Mouse (Mus musculus): ENCODE measurements around the gene Tcte1. TPM values are rescaled to one million over a fixed set of nuclear protein-coding genes. Genes with fewer than 3 reads are reported as not detected.

The Tcte1 gene
- polyA plus RNA-seq, 1 experiment from 2014 or later, result 1.4 TPM

- 91% methylated on average over 8 of the region's 8 CpGs for WGBS
- Histone ChIP-seq H3K4me1 (peaks cover 45% of the 10 kb centered on the region), H3K36me3 (peaks cover 5% of the 10 kb centered on the region)
Measured at GRCm38 (mm10) chr17:45589844-45590243, 66.6 kb downstream of the Tcte1 start.

GRCm38 (mm10) chr17:45590410-45590809, 67.2 kb downstream of the Tcte1 start:
- H3K9ac ChIP-seq, result no peak overlapping the region
- no peak overlapping the region for H3K4me3 ChIP-seq
- WGBS, result 58% methylated on average over 6 of the region's 6 CpGs
- ATAC-seq (ENCODE audit: insufficient number of reproducible peaks, insufficient read depth, low FRiP score, low TSS enrichment), result no peak
- H3K4me2 ChIP-seq (replicated peaks), result no peak overlapping the region
- H3K9me3 ChIP-seq, result peaks cover 9% of the 10 kb centered on the region; the same call in 1 of the 2 replicates
- peaks cover 5% of the 10 kb centered on the region for H3K36me3 ChIP-seq
- H3K4me1 ChIP-seq, result peaks cover 45% of the 10 kb centered on the region
- H3K27me3 ChIP-seq, result peaks cover 20% of the 10 kb centered on the region; the same call in 1 of the 2 replicates
- no peak overlapping the region for H3K27ac ChIP-seq

More at GRCm38 (mm10) chr17:45589844-45590243, 66.6 kb downstream of the Tcte1 start:
- H3K27me3 ChIP-seq, result peaks cover 15% of the 10 kb centered on the region; the same call in 1 of the 2 replicates
- no peak overlapping the region for H3K9ac ChIP-seq
- no peak overlapping the region for H3K4me2 ChIP-seq (replicated peaks)
- no peak overlapping the region for H3K27ac ChIP-seq
- H3K9me3 ChIP-seq, result peaks cover 9% of the 10 kb centered on the region; the same call in 1 of the 2 replicates
- no peak overlapping the region for H3K4me3 ChIP-seq
- no peak for ATAC-seq (ENCODE audit: insufficient number of reproducible peaks, insufficient read depth, low FRiP score, low TSS enrichment)

GRCm38 (mm10) chr17:45591701-45592605, 68.7 kb downstream of the Tcte1 start:
- 0 out of 2 replicates have a peak overlapping the region, but pooled peaks have one; percentile 18 for H3K27ac ChIP-seq
- H3K36me3 ChIP-seq, result no peaks in the 10 kb centered on the region; the same call in 1 of the 2 replicates
- H3K9me3 ChIP-seq, result peaks cover 2% of the 10 kb centered on the region; the same call in 1 of the 2 replicates
- H3K4me1 ChIP-seq, result peaks cover 50% of the 10 kb centered on the region
- H3K4me2 ChIP-seq (replicated peaks), result peak overlapping the region; percentile 28
- peak overlapping the region; percentile 17; the same call in 1 of the 2 replicates for H3K9ac ChIP-seq
- 39% methylated on average over 16 of the region's 16 CpGs for WGBS
- peaks cover 27% of the 10 kb centered on the region for H3K27me3 ChIP-seq
- H3K4me3 ChIP-seq, result no peak overlapping the region
- no peak for ATAC-seq (ENCODE audit: insufficient number of reproducible peaks, insufficient read depth, low FRiP score, low TSS enrichment)

Other genes with a start within 250 kb of the Tcte1 start
- 76.4 and 76.6 TPM in 2 replicates for gene Cdc5l, start 89.7 kb upstream of the Tcte1 start, polyA plus RNA-seq (2016; fragmentation: Nextera tagmentation; extraction: Ambion mirVana)
- 0.49 and 0.89 TPM in 2 replicates for gene Spats1, start 48.0 kb upstream of the Tcte1 start, polyA plus RNA-seq (2016; fragmentation: Nextera tagmentation; extraction: Ambion mirVana)
- gene Aars2, start 16.6 kb upstream of the Tcte1 start, polyA plus RNA-seq (2016; fragmentation: Nextera tagmentation; extraction: Ambion mirVana), result 25.7 and 26.6 TPM in 2 replicates
- 9.2 and 11.1 TPM in 2 replicates for gene Tmem151b, start 26.2 kb downstream of the Tcte1 start, polyA plus RNA-seq (2016; fragmentation: Nextera tagmentation; extraction: Ambion mirVana)
- gene Nfkbie, start 32.3 kb downstream of the Tcte1 start, polyA plus RNA-seq (2016; fragmentation: Nextera tagmentation; extraction: Ambion mirVana), result 6.7 and 8.3 TPM in 2 replicates
- 108 and 109 TPM in 2 replicates for gene Slc35b2, start 40.4 kb downstream of the Tcte1 start, polyA plus RNA-seq (2016; fragmentation: Nextera tagmentation; extraction: Ambion mirVana)
- gene Hsp90ab1, start 49.8 kb downstream of the Tcte1 start, polyA plus RNA-seq (2016; fragmentation: Nextera tagmentation; extraction: Ambion mirVana), result 1,470 and 1,480 TPM in 2 replicates
- 59.1 and 60.5 TPM in 2 replicates for gene Slc29a1, start 76.2 kb downstream of the Tcte1 start, polyA plus RNA-seq (2016; fragmentation: Nextera tagmentation; extraction: Ambion mirVana)
- 9.2 and 10.7 TPM in 2 replicates for gene Mymx, start 78.7 kb downstream of the Tcte1 start, polyA plus RNA-seq (2016; fragmentation: Nextera tagmentation; extraction: Ambion mirVana)
- 0.75 and 0.91 TPM in 2 replicates for gene Capn11, start 135.9 kb downstream of the Tcte1 start, polyA plus RNA-seq (2016; fragmentation: Nextera tagmentation; extraction: Ambion mirVana)
- gene Mrpl14, start 162.9 kb downstream of the Tcte1 start, polyA plus RNA-seq (2016; fragmentation: Nextera tagmentation; extraction: Ambion mirVana), result 137 and 153 TPM in 2 replicates
- 43.1 and 45.4 TPM in 2 replicates for gene Tmem63b, start 163.5 kb downstream of the Tcte1 start, polyA plus RNA-seq (2016; fragmentation: Nextera tagmentation; extraction: Ambion mirVana)
- gene 1600014C23Rik, start 210.4 kb downstream of the Tcte1 start, polyA plus RNA-seq (2016; fragmentation: Nextera tagmentation; extraction: Ambion mirVana), result 0.47 TPM in 1 of 2 replicates, not detected in the other